Mouse (Mus musculus) ovary, adult 10 weeks (tissue): ENCODE data around the gene Rfx8. TPM values are rescaled to one million over a fixed set of nuclear protein-coding genes. Genes with fewer than 3 reads are reported as not detected.

Source experiments
- polyA plus RNA-seq: library from polyadenylated mRNA; stranded (reverse); fragments of 350-450 nt; fragmentation: Illumina TruSeq; extraction: RNeasy Lipid Tissue Mini Kit (QIAGEN cat#74804); gene quantifications from one replicate; pipeline ENCODE4 v1.2.3, GENCODE M21; 2014

The Rfx8 gene
- not detected for polyA plus RNA-seq

DNA sequence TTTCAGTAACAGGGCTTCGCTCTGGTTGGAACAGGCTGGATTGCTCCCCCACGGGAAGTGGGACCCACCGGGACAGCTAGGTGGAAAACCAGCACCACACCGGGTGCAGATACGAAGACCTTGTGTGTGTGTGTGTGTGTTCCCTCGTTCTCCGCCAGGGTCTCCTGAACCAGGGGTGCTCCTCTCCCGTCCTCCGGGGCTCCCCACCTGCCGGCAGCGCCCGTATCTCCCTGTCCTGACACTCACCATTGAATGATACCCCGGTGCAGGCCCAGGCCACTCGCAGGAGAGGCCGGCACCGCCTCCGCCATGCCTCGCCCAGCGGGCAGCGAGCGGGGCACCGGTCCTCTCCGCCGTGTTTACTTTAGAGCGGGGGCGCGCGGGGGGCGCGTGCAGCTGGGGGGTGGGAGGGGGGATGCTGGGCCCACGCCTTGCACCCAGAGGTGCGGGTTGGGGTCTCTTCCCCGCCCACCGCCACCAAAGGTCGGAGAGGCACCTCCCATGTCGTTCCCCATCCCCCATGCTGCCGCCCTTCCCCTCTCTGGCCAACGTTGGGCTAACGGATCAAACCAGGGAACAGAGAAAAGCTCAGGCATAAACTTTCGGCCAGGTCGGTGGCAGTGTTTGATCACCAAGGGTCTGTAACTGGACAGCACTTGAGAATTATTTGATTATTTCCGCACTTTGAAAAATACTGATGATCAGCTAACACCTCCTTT, at the start of gene Rfx8:
TSS of gene Rfx8 (minus strand) at position 366 of the 719 bp plus-strand sequence.

DNA sequence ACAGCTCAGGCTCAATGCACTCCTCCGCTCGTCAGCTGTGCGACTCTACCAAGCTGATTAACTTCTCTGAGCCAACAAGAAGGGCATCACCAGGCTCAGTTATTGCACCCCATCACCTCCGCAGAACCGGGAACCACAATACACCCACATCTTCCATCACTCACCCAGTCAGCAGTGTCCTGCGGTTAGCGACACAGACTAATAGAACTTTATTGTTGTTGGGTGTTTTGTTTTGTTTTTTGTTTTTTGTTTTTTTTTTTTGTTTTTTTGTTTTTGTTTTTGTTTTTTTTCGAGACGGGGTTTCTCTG, 69.6 kb downstream of the Rfx8 start, which contains the start of gene Creg2:
TSS of gene Creg2 (minus strand) at position 234 of the 308 bp plus-strand sequence.

Other genes starting within 250 kb of the Rfx8 start
- 26.9 TPM for gene Tbc1d8, start 242.2 kb downstream of the Rfx8 start, polyA plus RNA-seq
- 99.6 TPM for gene Cnot11, start 186.0 kb downstream of the Rfx8 start, polyA plus RNA-seq
- 50.7 TPM for gene Rnf149, start 143.6 kb downstream of the Rfx8 start, polyA plus RNA-seq
- gene Creg2, start 69.5 kb downstream of the Rfx8 start, polyA plus RNA-seq, result 2.5 TPM
- gene Gm3646, start 84.3 kb upstream of the Rfx8 start, polyA plus RNA-seq, result not detected
- 209 TPM for gene Map4k4, start 179.9 kb upstream of the Rfx8 start, polyA plus RNA-seq